Mouse (Mus musculus) spleen, postnatal 14 days (tissue): ENCODE results near the gene Mc1r.
"Not testable (repeated sequence)": the region's sequence is repeated elsewhere in the genome, so short reads cannot be mapped to it uniquely, and the experiment has no call there.

Experiments used
- DNase-seq, 2 experiments: peaks; one replicate each; pipeline ENCODE4 v3.0.0; 2021 to 2022; ENCODE audit warnings: low spot score in 2 of 2

The Mc1r gene

DNA sequence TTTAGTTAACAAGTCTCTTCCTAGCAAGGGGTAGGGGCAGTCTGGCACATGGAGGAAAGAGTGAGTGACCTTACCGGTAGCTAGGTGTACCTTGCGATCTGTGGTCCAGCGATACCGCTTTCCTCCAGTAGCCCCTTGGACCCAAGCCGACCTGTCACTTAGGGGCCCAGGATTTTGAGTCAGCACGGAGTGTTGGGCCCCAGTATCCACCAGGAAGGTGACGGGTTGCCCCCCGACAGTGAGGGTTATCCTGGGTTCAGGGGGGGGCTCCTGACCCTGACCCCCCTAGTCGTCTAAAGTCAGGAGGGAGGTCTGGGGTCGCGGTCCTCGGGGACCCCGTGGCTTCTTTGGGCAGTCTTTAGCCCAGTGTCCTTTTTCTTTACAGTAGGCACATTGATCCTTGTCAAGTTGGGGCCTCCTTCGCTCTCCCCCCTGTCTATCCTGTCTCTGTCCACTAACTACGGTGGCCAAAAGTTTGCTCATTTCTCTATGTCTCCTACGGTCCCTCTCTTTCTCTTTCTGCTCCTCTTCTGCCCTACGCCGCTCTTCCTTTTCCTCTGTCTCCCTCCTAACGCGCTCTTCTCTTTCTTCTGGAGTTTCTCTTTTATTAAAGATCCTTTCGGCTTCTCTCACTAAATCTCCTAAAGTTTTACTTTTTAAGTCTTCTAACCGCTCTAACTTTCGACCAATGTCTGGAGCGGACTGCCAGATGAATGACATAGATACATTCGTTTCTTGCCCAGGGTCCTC is 24.9 kb downstream of the Mc1r start:
- DNase-seq: no peak

GRCm38 (mm10) chr8:123432381-123432780 is 25.5 kb downstream of the Mc1r start:
- no peak for DNase-seq

- not testable (repeated sequence) for DNase-seq
These were observed 26.5 kb downstream of the Mc1r start for GRCm38 (mm10) chr8:123433241-123433974.

- DNase-seq: no peak
These were observed 34.9 kb downstream of the Mc1r start for GRCm38 (mm10) chr8:123441788-123442187.

DNA sequence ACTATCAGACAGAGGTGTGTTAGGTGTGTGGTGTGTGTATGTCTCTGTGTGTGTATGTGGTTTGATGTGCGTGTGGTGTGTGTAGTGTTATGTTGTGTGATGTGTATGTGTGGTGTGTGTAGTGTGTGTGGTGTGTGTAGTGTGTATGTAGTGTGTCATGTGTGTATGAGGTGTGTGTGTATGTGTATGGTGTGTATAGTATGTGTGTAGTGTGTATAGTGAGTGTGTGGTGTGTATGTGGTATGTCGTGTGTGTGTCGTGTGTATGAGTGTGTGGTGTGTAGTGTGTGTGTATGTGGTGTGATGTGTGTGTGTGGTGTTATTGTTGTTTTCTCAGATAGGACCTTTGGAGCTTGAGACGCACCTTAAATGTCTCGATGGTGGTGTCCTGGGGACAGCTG is 35.4 kb downstream of the Mc1r start:
- DNase-seq: no peak

- peak; percentile 89 to 91 for DNase-seq
These were observed 36.1 kb downstream of the Mc1r start for GRCm38 (mm10) chr8:123442871-123443575.

DNA sequence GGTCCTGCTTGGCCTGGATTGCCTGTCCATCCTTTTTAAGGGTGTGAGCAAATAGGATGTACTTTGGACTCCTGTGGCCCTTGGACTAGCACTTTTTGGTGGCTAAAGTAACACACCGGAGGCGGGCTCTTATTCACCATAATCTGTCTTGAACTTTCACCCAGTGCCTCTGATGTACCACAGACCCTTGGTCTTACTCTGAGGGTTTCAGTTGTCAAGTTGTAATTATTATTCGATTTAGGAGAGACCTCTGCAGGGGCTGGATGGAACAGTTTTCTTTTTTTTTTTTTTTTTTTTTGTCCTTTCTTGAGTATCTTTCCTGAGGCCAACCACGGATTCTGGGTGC is 36.6 kb downstream of the Mc1r start:
- no peak for DNase-seq

DNA sequence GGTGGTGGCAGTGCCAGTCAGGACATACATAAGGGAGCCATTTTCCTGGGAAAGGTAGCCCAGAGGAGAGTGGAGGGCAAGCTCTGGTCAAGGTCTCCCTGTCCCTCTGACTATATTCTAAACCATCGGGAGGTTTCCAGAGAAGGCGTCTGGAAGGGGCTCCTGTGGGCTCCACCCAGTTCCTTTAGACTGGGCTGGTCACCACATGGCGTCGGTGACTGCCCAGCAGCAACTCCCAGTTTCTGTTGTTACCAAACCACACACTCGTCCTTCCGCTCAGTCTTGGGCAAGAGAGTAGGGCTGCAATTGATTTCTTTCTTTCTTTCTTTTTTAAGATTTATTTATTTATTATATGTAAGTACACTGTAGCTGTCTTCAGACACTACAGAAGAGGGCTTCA is 37.2 kb downstream of the Mc1r start:
- no peak for DNase-seq

GRCm38 (mm10) chr8:123445981-123446380 is 39.1 kb downstream of the Mc1r start:
- no peak for DNase-seq

- DNase-seq: no peak
These were observed 39.9 kb downstream of the Mc1r start for GRCm38 (mm10) chr8:123446799-123447198.

DNA sequence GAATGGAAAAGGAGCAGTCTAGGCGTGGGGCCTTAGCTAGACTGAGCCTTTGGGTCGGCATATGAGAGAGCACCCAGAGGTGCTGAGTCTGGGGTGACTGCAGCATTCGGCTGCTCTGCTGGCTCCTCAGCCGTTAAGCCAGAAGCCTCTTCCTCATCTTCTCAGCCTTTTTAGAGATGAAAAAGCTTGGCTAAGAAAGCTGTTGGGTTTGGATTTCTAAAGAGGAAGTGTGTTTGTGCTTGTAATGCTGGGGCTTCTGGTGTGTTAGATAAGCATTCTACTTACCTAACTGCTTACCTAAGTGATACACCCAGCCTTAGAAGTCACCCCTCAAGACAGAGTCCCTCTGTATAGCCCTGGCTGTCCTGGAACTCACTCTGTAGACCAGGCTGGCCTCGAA is 43.9 kb downstream of the Mc1r start:
- DNase-seq: no peak

GRCm38 (mm10) chr8:123451747-123452146 is 44.8 kb downstream of the Mc1r start:
- not testable (repeated sequence) for DNase-seq

GRCm38 (mm10) chr8:123452149-123452548 is 45.2 kb downstream of the Mc1r start:
- no peak for DNase-seq

GRCm38 (mm10) chr8:123453291-123453690 is 46.4 kb downstream of the Mc1r start:
- DNase-seq: no peak

- DNase-seq: no peak
These were observed 47.0 kb downstream of the Mc1r start for GRCm38 (mm10) chr8:123453951-123454350.

DNA sequence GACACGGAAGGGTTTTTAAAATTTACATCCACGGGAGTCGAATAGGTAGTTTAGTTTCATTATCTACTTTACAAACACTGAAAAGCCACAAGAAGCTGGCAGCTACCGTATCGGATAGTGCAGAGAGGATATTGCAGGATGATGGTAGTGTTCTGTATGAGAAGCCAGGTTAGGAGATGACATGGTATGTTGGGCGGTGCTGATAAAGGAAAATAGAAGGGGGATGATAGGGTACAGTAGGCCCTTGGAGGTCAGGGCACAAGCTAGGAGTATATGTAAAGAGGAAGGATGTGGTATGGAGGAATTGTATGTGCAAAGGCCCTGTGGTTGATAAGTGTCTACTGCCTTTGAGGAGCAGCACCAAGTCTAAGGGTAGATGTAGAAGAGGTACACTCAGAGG is 47.7 kb downstream of the Mc1r start:
- DNase-seq: no peak
